In the genomic region with DNA sequence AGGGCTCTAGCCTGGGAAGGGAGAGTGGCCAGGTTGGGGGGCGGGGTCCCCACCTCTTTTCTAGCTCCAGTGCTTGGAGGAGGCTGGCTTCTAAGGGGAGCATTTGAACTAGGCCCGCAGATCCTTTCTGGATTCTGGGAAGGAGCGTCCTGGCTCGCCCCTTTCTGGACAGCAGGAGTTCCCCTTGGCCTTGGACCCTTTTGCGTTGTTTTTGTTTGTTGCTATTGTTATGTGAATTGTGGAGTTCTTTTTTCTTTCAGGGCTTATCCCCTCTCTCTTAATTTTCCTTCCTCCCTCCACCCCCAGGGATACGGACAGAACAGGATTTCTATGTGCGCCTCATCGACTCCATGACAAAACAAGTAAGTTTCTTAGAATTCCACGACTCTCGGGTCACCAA, we compare ENCODE assay signal across 9 mouse cellular contexts. TPM values are rescaled to one million over a fixed set of nuclear protein-coding genes. Genes with fewer than 3 reads are reported as not detected.
DNase-seq lines count a peak whose midpoint lies in the region; ATAC-seq and TF ChIP-seq lines count a peak whose summit lies in the region.
"Had no signal": no experiment of that assay in that cellular context is flagged by ENCODE, and none has a peak within 500 bp of the region (broad histone marks: within the 10 kb centered on the region; RNA-seq: fewer than 3 reads in every experiment).

No protein-coding gene starts in this region.

- intact Hi-C loops in heart, postnatal 36 days (cut with DNase I): loop anchor here (2.0 to 5.0 kb wide), 2 partner anchors 46 to 123 kb away; no protein-coding TSS in a partner anchor

- H3K9ac ChIP-seq in embryonic facial prominence, embryonic 14.5 days (ENCODE audit: low read depth, low read length): peak overlapping the region; percentile 95
- H3K9ac ChIP-seq in hindbrain, embryonic 16.5 days (ENCODE audit: low read depth, low read length): peak overlapping the region; percentile 59
- H3K9ac ChIP-seq in neural tube, embryonic 11.5 days (ENCODE audit: low read length): no peak overlapping the region
- no peak overlapping the region for H3K9ac ChIP-seq in intestine, postnatal 0 days (ENCODE audit: low read depth, low read length)

- 42% methylated on average over 10 of the region's 10 CpGs for WGBS in embryonic facial prominence, embryonic 14.5 days
- 27% methylated on average over 10 of the region's 10 CpGs for WGBS in hindbrain, embryonic 16.5 days
- WGBS in neural tube, embryonic 11.5 days: 24% methylated on average over 10 of the region's 10 CpGs
- 53% methylated on average over 10 of the region's 10 CpGs for WGBS in intestine, postnatal 0 days

- DNase-seq in heart, postnatal 36 days: peak; percentile 9 to 31
- no peak for DNase-seq in heart, adult 8-10 months (ENCODE audit: low spot score)
- DNase-seq in embryonic facial prominence, embryonic 14.5 days (ENCODE audit: low spot score): no peak
- DNase-seq in neural tube, embryonic 11.5 days (ENCODE audit: low spot score): no peak
- DNase-seq in right cerebral cortex, adult 2 months (ENCODE audit: low spot score in 2 of 2): no peak
- DNase-seq in kidney, postnatal 4 days: no peak
- DNase-seq: lung, postnatal 14 days had no signal

- peak overlapping the region; percentile 71 for H3K4me3 ChIP-seq in embryonic facial prominence, embryonic 14.5 days (ENCODE audit: low read depth, low read length)
- H3K4me3 ChIP-seq in hindbrain, embryonic 16.5 days (ENCODE audit: low read length): peak overlapping the region; percentile 66
- H3K4me3 ChIP-seq in neural tube, embryonic 11.5 days (ENCODE audit: low read depth, low read length): peak overlapping the region; percentile 61; the same call in 1 of the 2 replicates
- H3K4me3 ChIP-seq in intestine, postnatal 0 days (ENCODE audit: low read depth, low read length): no peak overlapping the region

- peaks cover 31% of the 10 kb centered on the region for H3K27me3 ChIP-seq in embryonic facial prominence, embryonic 14.5 days (replicated peaks; ENCODE audit: control insufficient read depth, insufficient read depth, low read length)
- H3K27me3 ChIP-seq in hindbrain, embryonic 16.5 days (replicated peaks; ENCODE audit: control insufficient read depth, insufficient read depth, low read length): no peaks in the 10 kb centered on the region; the same call in 1 of the 2 replicates
- H3K27me3 ChIP-seq in neural tube, embryonic 11.5 days (ENCODE audit: control insufficient read depth, insufficient read depth, low read length): peaks cover 13% of the 10 kb centered on the region
- peaks cover 63% of the 10 kb centered on the region for H3K27me3 ChIP-seq in intestine, postnatal 0 days (replicated peaks; ENCODE audit: control insufficient read depth, insufficient read depth, low read length)

- H3K4me2 ChIP-seq in embryonic facial prominence, embryonic 14.5 days (ENCODE audit: low read depth, low read length): peak overlapping the region; percentile 70
- peak overlapping the region; percentile 74 for H3K4me2 ChIP-seq in hindbrain, embryonic 16.5 days (ENCODE audit: low read length)
- peak overlapping the region; percentile 85 for H3K4me2 ChIP-seq in neural tube, embryonic 11.5 days (ENCODE audit: low read depth)
- H3K4me2 ChIP-seq in intestine, postnatal 0 days (replicated peaks; ENCODE audit: low read depth): no peak overlapping the region

- TF ChIP-seq CTCF in intestine, postnatal 0 days (IDR thresholded peaks at IDR 0.05; ENCODE audit: low read depth): no peak

- H3K27ac ChIP-seq in embryonic facial prominence, embryonic 14.5 days (replicated peaks; ENCODE audit: low read depth, low read length): peak overlapping the region; percentile 25
- peak overlapping the region; percentile 73 for H3K27ac ChIP-seq in hindbrain, embryonic 16.5 days (ENCODE audit: low read depth, low read length)
- no peak overlapping the region for H3K27ac ChIP-seq in neural tube, embryonic 11.5 days (ENCODE audit: low read depth, low read length)
- no peak overlapping the region for H3K27ac ChIP-seq in intestine, postnatal 0 days (ENCODE audit: low read depth, low read length)

- H3K9me3 ChIP-seq in embryonic facial prominence, embryonic 14.5 days (ENCODE audit: control insufficient read depth, low read length): no peaks in the 10 kb centered on the region
- no peaks in the 10 kb centered on the region for H3K9me3 ChIP-seq in hindbrain, embryonic 16.5 days (ENCODE audit: control insufficient read depth, low read length)
- H3K9me3 ChIP-seq in neural tube, embryonic 11.5 days (ENCODE audit: control insufficient read depth, low read length): no peaks in the 10 kb centered on the region
- H3K9me3 ChIP-seq in intestine, postnatal 0 days (ENCODE audit: control insufficient read depth): no peaks in the 10 kb centered on the region

- no peaks in the 10 kb centered on the region; the same call in 1 of the 2 replicates for H3K4me1 ChIP-seq in embryonic facial prominence, embryonic 14.5 days (ENCODE audit: control insufficient read depth, insufficient read depth, low read length)
- peaks cover 6% of the 10 kb centered on the region for H3K4me1 ChIP-seq in hindbrain, embryonic 16.5 days (ENCODE audit: control insufficient read depth, insufficient read depth, low read depth, low read length)
- peaks cover 16% of the 10 kb centered on the region; the same call in 1 of the 2 replicates for H3K4me1 ChIP-seq in neural tube, embryonic 11.5 days (ENCODE audit: control insufficient read depth, insufficient read depth, low read length)
- no peaks in the 10 kb centered on the region for H3K4me1 ChIP-seq in intestine, postnatal 0 days (replicated peaks; ENCODE audit: control insufficient read depth, insufficient read depth, low read length)

- 0 out of 2 replicates have a peak, but pooled peaks cover 4% of the 10 kb centered on the region for H3K36me3 ChIP-seq in embryonic facial prominence, embryonic 14.5 days (ENCODE audit: control insufficient read depth, insufficient read depth, low read length)
- no peaks in the 10 kb centered on the region for H3K36me3 ChIP-seq in hindbrain, embryonic 16.5 days (ENCODE audit: control insufficient read depth, insufficient read depth, low read length)
- H3K36me3 ChIP-seq in neural tube, embryonic 11.5 days (ENCODE audit: control insufficient read depth, insufficient read depth, low read length): no peaks in the 10 kb centered on the region
- H3K36me3 ChIP-seq in intestine, postnatal 0 days (ENCODE audit: control insufficient read depth, insufficient read depth): no peaks in the 10 kb centered on the region

- ATAC-seq in embryonic facial prominence, embryonic 14.5 days (ENCODE audit: low read depth): no peak
- ATAC-seq in hindbrain, embryonic 16.5 days: no peak
- no peak for ATAC-seq in neural tube, embryonic 11.5 days (ENCODE audit: insufficient read depth, low FRiP score, low TSS enrichment)
- ATAC-seq in intestine, postnatal 0 days: no peak

RNA-seq across cellular contexts. Expression of a gene that starts 4.5 kb away (rescaled TPM):
- 10 to 100 TPM; 13.4 to 14.4 TPM for total RNA-seq in heart, postnatal 36 days (2021)
- total RNA-seq in heart, adult 8-10 months (2022): 10 to 100 TPM; 10.5 to 15.1 (median 11.7) TPM
- polyA plus RNA-seq in embryonic facial prominence, embryonic 14.5 days (2014; fragmentation: Nextera tagmentation; extraction: Ambion mirVana): 54.5 and 61.6 TPM in 2 replicates
- polyA plus RNA-seq in hindbrain, embryonic 16.5 days (2015; fragmentation: Nextera tagmentation; extraction: Ambion mirVana): 106 and 111 TPM in 2 replicates
- polyA plus RNA-seq in neural tube, embryonic 11.5 days (2014; fragmentation: Nextera tagmentation; extraction: Ambion mirVana): 104 and 113 TPM in 2 replicates
- polyA plus RNA-seq in intestine, postnatal 0 days (2015; fragmentation: Nextera tagmentation; extraction: Ambion mirVana): 4.0 and 4.3 TPM in 2 replicates

Comparison
In these comparisons a context has a peak if more than half of its experiments do, and no peak if none do; other contexts are left out.
1. DNase-seq: peak in heart, postnatal 36 days (2 of 2); none in heart, adult 8-10 months (single experiment), embryonic facial prominence, embryonic 14.5 days (single experiment), neural tube, embryonic 11.5 days (single experiment), right cerebral cortex, adult 2 months (0 of 2) and kidney, postnatal 4 days (0 of 2).
2. H3K27ac ChIP-seq: peak in embryonic facial prominence, embryonic 14.5 days (single experiment) and hindbrain, embryonic 16.5 days (single experiment); none in neural tube, embryonic 11.5 days (single experiment) and intestine, postnatal 0 days (single experiment).
3. H3K9ac ChIP-seq: peak in embryonic facial prominence, embryonic 14.5 days (single experiment) and hindbrain, embryonic 16.5 days (single experiment); none in neural tube, embryonic 11.5 days (single experiment) and intestine, postnatal 0 days (single experiment).
4. RNA of a gene that starts 4.5 kb away (polyA plus RNA-seq): 104 to 113 TPM in neural tube, embryonic 11.5 days, 106 to 111 TPM in hindbrain, embryonic 16.5 days and 54.5 to 61.6 TPM in embryonic facial prominence, embryonic 14.5 days; 4.0 to 4.3 TPM in intestine, postnatal 0 days; every median in the first group is over 10 times any median in the second.